Mouse (Mus musculus): Measurements from ENCODE around the gene Tmem129. TPM values are rescaled to one million over a fixed set of nuclear protein-coding genes. Genes with fewer than 3 reads are reported as not detected.

The Tmem129 gene
- polyA plus RNA-seq, 1 experiment from 2014 or later: 38.0 TPM

DNA sequence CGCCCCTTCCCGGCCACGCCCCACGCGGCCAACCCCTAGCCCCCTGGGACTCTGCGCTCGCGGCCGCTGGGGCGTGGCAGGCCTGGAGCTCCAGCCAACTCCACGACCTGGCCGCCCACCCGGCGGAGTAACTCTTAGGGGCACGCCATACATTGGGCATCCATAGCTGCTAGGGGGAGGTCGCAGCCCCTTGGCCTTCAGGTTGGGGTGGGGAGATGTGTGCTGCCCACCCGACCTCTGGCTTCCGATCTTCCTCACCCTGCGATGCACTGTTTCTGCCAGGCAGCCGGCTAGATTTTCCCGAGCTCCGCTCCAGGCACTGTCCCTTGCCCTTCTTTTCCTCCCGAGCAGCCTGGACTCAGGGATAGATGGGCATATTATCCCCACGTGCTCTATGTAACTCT, 37.5 kb upstream of the Tmem129 start:
- H3K9me3 ChIP-seq: no peaks in the 10 kb centered on the region
- no peak for DNase-seq (ENCODE audit: extremely low spot score, low spot score)
- H3K4me3 ChIP-seq: peak overlapping the region; percentile 52
- peaks cover 100% of the 10 kb centered on the region for H3K27me3 ChIP-seq (ENCODE audit: poor library complexity, severe bottlenecking)
- H3K36me3 ChIP-seq (replicated peaks): no peaks in the 10 kb centered on the region
- H3K4me1 ChIP-seq: peaks cover 95% of the 10 kb centered on the region
- 1% methylated on average over 24 of the region's 24 CpGs for WGBS
- H3K27ac ChIP-seq: peak overlapping the region; percentile 92

GRCm38 (mm10) chr5:33694848-33695717, 36.9 kb upstream of the Tmem129 start:
- H3K9me3 ChIP-seq: no peaks in the 10 kb centered on the region
- H3K4me1 ChIP-seq: peaks cover 95% of the 10 kb centered on the region
- H3K27ac ChIP-seq: peak overlapping the region; percentile 92
- peak; percentile 86 for DNase-seq (ENCODE audit: extremely low spot score, low spot score)
- H3K27me3 ChIP-seq (ENCODE audit: poor library complexity, severe bottlenecking): peaks cover 100% of the 10 kb centered on the region
- H3K36me3 ChIP-seq (replicated peaks): no peaks in the 10 kb centered on the region
- peak overlapping the region; percentile 52 for H3K4me3 ChIP-seq
- WGBS: under 1% methylated on average over 71 of the region's 71 CpGs

DNA sequence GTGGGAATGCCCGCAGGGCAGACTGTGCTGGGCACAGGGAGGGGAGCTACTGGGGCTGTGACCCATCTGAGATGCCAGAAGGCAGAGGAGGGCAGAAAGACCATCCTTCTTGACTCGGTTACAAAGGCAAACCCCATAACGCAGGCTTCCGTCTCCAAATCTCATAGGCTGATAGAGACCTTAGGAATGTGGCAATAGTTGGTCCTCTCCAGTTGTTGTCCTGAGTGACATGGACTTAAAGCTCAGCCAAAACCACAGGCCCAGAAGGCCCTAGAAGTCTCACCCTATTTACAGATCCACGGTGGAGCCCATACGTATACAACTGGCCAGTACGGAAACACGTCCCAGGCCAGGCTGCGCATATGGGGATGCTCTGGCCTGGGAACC, 36.2 kb upstream of the Tmem129 start:
- DNase-seq (ENCODE audit: extremely low spot score, low spot score): no peak
- Histone ChIP-seq H3K36me3 (replicated peaks) (no peaks in the 10 kb centered on the region), H3K27ac (peak overlapping the region; percentile 92), H3K4me3 (peak overlapping the region; percentile 52), H3K9me3 (no peaks in the 10 kb centered on the region), H3K27me3 (ENCODE audit: poor library complexity, severe bottlenecking) (peaks cover 100% of the 10 kb centered on the region), H3K4me1 (peaks cover 95% of the 10 kb centered on the region)
- 35% methylated on average over 9 of the region's 9 CpGs for WGBS

DNA sequence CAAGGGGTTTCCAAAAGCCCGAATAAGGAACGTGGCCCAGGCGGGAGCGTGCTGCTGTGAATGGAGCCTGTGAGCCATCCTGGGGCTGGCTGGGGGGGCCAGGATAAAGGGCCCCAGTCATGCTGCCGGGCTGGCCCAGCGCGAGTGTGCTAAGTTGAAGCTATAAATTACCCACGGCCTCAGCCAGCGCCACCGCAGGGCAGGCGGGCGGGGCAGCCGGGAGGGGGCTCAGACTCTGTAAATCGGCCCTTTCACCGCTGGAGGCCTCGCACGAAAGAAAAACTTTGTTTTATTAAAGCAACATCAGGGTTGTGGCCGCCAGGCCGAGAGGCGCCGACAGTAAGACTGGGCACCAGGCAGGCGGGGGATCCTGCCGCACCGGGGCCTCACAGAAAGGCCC, 34.2 kb upstream of the Tmem129 start:
- H3K27ac ChIP-seq: peak overlapping the region; percentile 86
- H3K36me3 ChIP-seq (replicated peaks): no peaks in the 10 kb centered on the region
- H3K4me3 ChIP-seq: peak overlapping the region; percentile 31
- WGBS: 3% methylated on average over 24 of the region's 24 CpGs
- H3K9me3 ChIP-seq: no peaks in the 10 kb centered on the region
- H3K4me1 ChIP-seq: peaks cover 90% of the 10 kb centered on the region
- peak; percentile 56 for DNase-seq (ENCODE audit: extremely low spot score, low spot score)
- peaks cover 100% of the 10 kb centered on the region for H3K27me3 ChIP-seq (ENCODE audit: poor library complexity, severe bottlenecking)

- no peaks in the 10 kb centered on the region for H3K9me3 ChIP-seq
- DNase-seq (ENCODE audit: extremely low spot score, low spot score): peak; percentile 21
- peaks cover 100% of the 10 kb centered on the region for H3K27me3 ChIP-seq (ENCODE audit: poor library complexity, severe bottlenecking)
- peak overlapping the region; percentile 91 for H3K27ac ChIP-seq
- WGBS: 85% methylated on average over 11 of the region's 11 CpGs
- H3K4me3 ChIP-seq: peak overlapping the region; percentile 36; the same call in 1 of the 2 replicates
- H3K4me1 ChIP-seq: peaks cover 68% of the 10 kb centered on the region
- no peaks in the 10 kb centered on the region for H3K36me3 ChIP-seq (replicated peaks)
Observed at GRCm38 (mm10) chr5:33689852-33690645, 31.8 kb upstream of the Tmem129 start.

DNA sequence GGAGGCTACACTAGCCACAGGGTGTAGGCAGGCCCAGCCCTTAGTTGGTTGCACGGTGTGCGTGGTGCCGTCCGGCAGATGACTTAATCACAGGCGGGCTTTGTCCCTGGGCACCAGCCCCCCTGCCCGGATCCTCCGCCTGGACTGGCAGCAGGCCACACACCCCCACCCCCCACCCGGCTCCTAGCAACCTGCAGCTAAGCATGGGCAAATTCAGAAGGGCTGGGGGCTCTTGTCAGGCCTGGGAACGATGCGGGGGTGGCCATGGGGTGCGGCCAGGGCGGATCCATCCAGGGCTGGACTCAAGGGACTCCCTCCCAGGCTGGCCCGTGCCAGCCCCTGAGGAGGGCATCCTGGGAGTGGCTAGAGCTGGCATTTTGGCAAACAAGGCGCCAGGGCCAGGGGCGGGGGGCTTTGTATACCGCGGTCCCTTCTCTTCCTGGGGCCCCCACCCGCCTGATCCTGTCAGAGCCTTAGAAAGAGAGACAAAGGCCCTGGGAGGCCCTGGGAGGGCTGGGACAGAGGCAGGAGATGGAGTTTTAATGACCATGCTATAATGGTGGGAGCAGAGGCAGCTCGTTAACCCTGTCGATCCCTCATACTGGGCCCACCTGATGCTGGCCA, 31.1 kb upstream of the Tmem129 start:
- Histone ChIP-seq H3K27me3 (ENCODE audit: poor library complexity, severe bottlenecking) (peaks cover 99% of the 10 kb centered on the region), H3K9me3 (no peaks in the 10 kb centered on the region), H3K4me1 (peaks cover 68% of the 10 kb centered on the region), H3K36me3 (replicated peaks) (no peaks in the 10 kb centered on the region), H3K4me3 (peak overlapping the region; percentile 36), H3K27ac (peak overlapping the region; percentile 91)
- peak; percentile 54 for DNase-seq (ENCODE audit: extremely low spot score, low spot score)
- 24% methylated on average over 20 of the region's 20 CpGs for WGBS

DNA sequence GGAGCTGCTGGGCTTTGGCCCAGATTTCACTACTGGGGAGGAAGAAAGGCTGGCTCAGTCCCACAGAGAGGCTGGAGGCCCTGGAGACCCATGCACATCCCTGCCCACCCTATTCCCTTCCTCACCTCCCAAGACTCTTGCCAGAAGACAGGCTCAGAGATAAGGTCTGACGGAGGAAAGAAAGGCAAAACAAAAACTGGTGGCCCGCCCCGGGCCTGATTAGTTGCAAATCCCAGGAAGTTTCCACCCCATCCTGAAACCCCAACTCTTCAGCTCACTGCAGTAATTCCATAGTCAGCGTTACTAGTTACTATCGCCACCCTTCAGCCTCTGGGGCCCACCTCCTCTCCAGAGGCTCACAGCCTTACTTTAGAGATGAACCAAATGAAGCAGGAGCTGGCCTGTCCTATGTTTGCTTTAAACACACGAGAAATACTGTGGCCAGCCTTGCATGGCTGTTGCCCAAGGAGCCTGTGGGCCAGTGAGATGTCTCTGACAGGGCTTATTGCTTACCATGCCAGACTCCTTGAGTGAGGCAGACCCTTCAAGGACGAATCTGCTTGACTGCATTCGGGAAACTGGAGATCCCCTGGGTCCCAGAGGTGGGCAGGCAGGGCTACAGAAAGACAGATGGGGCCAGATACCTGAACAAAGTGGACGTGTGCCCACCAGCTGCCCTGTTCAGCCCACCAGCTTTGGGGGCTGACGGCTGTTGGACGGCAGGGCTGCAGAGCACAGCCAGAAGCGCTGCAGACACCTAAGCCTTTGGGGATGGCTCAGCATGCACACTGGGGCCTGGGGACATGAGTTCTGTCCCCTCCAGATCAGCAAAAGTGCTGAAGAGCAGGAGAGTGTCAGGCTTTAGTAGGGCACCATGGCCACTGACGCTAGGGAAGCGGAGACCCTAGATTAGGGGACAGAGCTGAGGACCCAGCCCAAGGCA, 30.3 kb upstream of the Tmem129 start:
- Histone ChIP-seq H3K4me3 (peak overlapping the region; percentile 36; the same call in 1 of the 2 replicates), H3K27me3 (ENCODE audit: poor library complexity, severe bottlenecking) (peaks cover 91% of the 10 kb centered on the region), H3K9me3 (no peaks in the 10 kb centered on the region), H3K27ac (peak overlapping the region; percentile 91), H3K4me1 (peaks cover 68% of the 10 kb centered on the region), H3K36me3 (replicated peaks) (no peaks in the 10 kb centered on the region)
- 68% methylated on average over 14 of the region's 14 CpGs for WGBS
- DNase-seq (ENCODE audit: extremely low spot score, low spot score): peak; percentile 20

- no peak overlapping the region for H3K4me3 ChIP-seq
- H3K4me1 ChIP-seq: peaks cover 57% of the 10 kb centered on the region
- no peak overlapping the region for H3K27ac ChIP-seq
- peaks cover 86% of the 10 kb centered on the region for H3K27me3 ChIP-seq (ENCODE audit: poor library complexity, severe bottlenecking)
- H3K9me3 ChIP-seq: no peaks in the 10 kb centered on the region
- H3K36me3 ChIP-seq (replicated peaks): no peaks in the 10 kb centered on the region
- 93% methylated on average over 4 of the region's 4 CpGs for WGBS
- no peak for DNase-seq (ENCODE audit: extremely low spot score, low spot score)
Observed at GRCm38 (mm10) chr5:33687142-33687541, 28.9 kb upstream of the Tmem129 start.

GRCm38 (mm10) chr5:33684932-33685331, 26.7 kb upstream of the Tmem129 start:
- 94% methylated on average over 4 of the region's 4 CpGs for WGBS
- Histone ChIP-seq H3K9me3 (no peaks in the 10 kb centered on the region), H3K27ac (peak overlapping the region; percentile 9; the same call in 1 of the 2 replicates), H3K4me3 (no peak overlapping the region), H3K27me3 (ENCODE audit: poor library complexity, severe bottlenecking) (peaks cover 64% of the 10 kb centered on the region), H3K4me1 (peaks cover 43% of the 10 kb centered on the region), H3K36me3 (replicated peaks) (no peaks in the 10 kb centered on the region)
- DNase-seq (ENCODE audit: extremely low spot score, low spot score): no peak

DNA sequence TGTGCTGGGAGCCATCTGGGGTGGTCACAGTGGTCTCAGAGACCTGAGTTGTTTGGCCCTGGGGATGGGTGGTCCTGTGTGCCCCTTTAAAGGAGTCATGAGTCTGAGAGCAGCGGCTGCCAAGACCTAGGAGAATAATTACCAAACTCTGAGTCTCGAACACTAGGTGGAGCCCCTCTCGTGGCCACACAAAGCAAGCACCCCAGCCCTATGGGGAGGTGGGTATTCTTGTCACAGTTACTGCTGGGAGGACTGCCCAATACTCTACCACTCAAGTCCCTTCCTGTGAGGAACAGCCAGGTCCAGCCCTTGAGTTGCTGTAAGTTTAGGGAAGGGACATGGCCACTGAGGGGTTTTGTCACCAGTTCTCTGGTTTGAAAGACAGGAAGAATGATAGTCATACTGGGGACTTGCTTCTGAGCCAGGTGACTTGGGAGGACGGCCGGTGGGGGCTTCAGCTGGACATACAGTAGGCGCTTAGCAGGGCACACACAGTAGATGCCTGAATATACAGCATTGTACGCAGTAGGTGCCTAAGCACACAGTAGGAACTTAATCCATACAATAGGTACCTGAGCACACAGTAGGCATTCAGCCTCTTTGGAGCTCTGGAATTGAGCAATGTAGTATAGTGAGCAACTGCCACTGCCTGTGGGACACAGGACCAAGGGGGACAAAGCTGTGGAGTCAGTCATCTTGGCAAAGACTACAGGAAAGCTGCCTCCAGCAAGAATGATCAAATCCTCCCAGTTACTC, 25.9 kb upstream of the Tmem129 start:
- Histone ChIP-seq H3K27me3 (ENCODE audit: poor library complexity, severe bottlenecking) (peaks cover 56% of the 10 kb centered on the region), H3K27ac (peak overlapping the region; percentile 9; the same call in 1 of the 2 replicates), H3K4me1 (peaks cover 35% of the 10 kb centered on the region), H3K9me3 (no peaks in the 10 kb centered on the region), H3K4me3 (no peak overlapping the region), H3K36me3 (replicated peaks) (no peaks in the 10 kb centered on the region)
- 48% methylated on average over 7 of the region's 7 CpGs for WGBS
- DNase-seq (ENCODE audit: extremely low spot score, low spot score): peak; percentile 62

DNA sequence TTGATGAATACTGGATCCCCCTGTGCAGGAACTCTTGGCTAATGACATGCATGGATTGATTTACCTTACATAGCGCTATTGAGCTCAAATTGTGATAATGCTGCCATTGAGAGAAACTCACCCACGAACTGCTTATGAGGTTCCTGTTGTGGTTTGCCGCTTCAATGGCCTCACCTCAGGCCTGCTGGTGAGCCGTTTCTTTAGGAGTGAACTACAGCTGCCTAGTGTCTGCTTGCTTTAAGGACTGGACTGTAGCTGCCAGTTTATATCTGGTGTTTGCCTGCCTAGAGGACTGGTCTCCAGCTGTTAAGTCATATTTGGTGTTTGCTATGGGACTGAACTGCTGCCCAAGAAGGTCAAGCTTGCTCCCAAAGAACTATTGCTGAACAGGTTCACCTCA, 24.7 kb upstream of the Tmem129 start:
- Histone ChIP-seq H3K4me3 (no peak overlapping the region), H3K9me3 (no peaks in the 10 kb centered on the region), H3K4me1 (peaks cover 24% of the 10 kb centered on the region), H3K36me3 (replicated peaks) (no peaks in the 10 kb centered on the region), H3K27me3 (ENCODE audit: poor library complexity, severe bottlenecking) (peaks cover 45% of the 10 kb centered on the region), H3K27ac (no peak overlapping the region)
- WGBS: 82% methylated on average over 4 of the region's 4 CpGs
- no peak for DNase-seq (ENCODE audit: extremely low spot score, low spot score)

All from forebrain, embryonic 10.5 days (tissue).